Mouse (Mus musculus) mouse embryonic stem cell (cell line): Measurements from ENCODE around the gene Otog.

Experiments used
- in situ Hi-C, 2 experiments: fragments of 300-500 bp; cut with MboI; formaldehyde crosslinking; loops; 1 replicate in 1 of 2; 3 replicates in 1 of 2; pipeline ENCODE4 v1.14.3; 2019 to 2020; ENCODE audit warnings: low sequenced_read_pairs in 2 of 2, low pct_unique_long_range_greater_than_20kb in 1 of 2, mixed read lengths in 1 of 2; ENCODE audit not compliant: unreplicated experiment in 1 of 2

Otog gene

DNA sequence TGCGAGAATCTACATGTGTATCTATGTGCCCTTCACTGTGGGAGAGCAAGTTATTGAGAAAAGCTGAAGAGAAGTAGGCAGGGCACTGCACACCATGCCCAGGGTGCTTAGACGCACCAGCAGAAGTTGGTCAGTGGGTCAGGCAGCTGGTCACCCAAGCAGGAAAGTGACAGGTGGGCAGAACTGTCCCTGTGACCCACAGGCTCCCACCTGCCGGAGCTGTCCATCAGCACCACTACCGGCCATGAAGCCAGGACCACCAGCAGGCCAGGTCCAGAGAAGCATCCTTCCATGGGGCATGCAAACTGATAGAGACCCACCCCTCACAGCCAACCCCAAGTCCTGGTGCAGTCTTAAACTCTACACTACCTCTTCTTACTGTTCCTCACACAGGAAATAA lies 106.9 kb downstream of the Otog start:
- in situ Hi-C loops: no loop called here

DNA sequence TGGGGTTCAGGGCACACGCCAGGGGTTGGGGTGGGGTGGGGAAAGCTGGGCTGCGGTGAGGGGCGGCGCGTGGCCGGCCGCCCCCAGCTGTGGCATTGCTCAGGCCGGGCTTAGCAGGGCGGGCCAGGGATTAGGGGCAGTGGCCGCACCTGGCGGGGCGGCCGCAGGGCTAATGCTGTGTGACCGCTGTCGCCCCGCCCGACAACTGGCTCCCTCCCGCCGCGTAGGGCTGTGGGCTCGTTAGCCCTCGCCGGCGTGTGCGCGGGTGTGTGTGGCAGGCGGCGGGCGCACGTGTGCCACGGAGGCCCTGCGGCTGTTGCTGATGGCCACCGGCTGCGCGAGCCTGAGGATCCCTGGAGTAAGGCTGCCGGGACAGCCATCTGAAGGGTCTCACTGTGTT lies 108.0 kb downstream of the Otog start:
- in situ Hi-C loops: no loop called here

DNA sequence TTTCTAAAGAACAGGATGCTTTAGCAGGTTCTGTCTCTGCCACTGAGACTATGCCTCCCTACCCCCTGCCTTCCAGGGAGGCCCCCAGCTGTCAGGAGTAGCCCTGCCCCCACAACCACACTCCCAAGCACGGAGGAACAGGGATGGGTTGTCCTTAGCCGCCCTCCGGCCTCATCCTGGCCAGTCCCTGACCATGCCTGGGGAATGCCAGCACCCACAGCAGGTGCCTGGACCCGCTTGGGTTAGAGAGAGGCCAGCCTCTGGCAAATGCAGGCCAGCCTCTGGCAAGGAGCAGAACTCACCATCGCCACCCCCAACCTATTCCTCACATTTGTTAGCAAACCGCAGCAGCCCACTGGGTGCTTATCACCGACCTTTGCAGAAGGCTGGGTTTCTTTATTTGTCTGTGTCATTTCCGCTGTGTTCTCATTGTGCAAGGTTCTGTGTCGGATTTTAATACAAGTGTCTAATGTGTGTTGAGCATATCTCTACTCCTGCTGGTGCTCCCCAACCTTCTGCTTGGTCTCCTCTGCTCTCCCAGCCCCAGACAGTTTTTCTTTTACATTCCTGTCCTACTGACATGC lies 109.4 kb downstream of the Otog start:
- in situ Hi-C loops: no loop called here

DNA sequence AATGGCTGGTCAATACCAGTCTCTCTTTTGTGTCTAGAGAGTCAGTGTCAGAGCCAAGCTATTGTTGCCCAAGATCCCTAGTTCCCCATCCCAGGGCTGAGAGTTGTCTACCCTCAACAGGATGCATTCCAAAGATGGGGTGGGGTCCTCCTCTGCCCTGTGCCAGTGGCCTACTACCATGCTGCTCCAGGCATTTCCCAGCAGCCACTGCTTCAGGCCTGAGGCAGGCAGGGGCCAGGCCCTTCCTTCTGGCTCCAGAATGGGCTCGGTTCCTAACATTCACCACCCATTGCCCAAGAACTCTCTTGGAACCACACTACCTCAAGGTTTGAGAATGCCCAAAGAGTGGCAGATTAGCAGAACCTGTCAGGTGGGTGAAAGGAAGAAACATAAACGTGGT lies 112.0 kb downstream of the Otog start:
- in situ Hi-C loops: no loop called here

DNA sequence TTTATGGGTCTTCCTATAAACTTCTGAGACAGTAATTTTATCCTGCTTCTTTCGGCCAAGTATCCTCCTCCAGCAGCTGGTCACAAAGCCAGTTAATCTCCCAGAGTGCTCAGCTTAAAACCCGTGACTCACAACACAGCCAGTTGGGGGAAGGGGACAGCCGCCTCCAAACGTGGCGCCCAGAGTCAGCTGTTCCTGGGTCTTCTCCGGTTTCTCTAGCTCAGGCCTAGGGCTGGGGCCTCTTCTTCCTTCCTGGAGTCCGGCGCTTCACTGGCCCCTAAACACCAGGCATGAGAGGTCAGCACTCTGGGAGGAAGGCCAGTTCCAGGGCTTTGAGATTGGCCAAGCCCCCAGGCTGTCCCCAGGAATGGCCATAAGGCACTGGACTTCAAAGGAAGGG lies 112.4 kb downstream of the Otog start:
- in situ Hi-C loops: no loop called here

DNA sequence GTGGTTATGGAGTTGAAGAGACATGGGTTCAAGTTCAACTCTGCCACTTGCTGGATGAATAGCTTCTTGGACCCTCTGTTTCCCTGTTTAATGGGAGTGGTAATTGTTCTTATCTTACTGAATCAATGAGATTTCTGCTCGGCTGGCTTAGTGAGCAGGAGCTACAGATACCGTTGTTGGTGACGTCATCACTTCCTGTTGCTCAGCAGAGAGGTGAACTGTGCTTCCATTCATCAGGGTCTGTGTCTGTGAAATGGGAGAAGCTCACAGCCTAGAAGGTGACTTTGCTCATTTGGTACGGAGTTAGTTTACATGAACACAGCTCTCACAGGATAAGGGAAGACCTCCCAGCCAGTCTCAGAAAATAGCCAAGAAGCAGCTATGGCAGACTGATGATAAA lies 113.1 kb downstream of the Otog start:
- in situ Hi-C loops: no loop called here
